Mouse (Mus musculus) cerebellum, adult 2 months (tissue): ENCODE data around the gene Bloc1s3.

Source experiments
- CTCF ChIP-seq: fragments of 200-500 bp; IDR thresholded peaks from 2 replicates; pipeline ENCODE4 v1.5.1; 2011; ENCODE audit warnings: low read depth, mild to moderate bottlenecking, control low read depth, low read length, moderate library complexity, borderline replicate concordance; ENCODE audit not compliant: insufficient read depth
- POLR2A ChIP-seq: fragments of 200-500 bp; IDR thresholded peaks from 2 replicates; pipeline ENCODE4 v1.6.1; 2011; ENCODE audit warnings: low read length, control low read depth, borderline replicate concordance; ENCODE audit not compliant: insufficient read depth

DNA sequence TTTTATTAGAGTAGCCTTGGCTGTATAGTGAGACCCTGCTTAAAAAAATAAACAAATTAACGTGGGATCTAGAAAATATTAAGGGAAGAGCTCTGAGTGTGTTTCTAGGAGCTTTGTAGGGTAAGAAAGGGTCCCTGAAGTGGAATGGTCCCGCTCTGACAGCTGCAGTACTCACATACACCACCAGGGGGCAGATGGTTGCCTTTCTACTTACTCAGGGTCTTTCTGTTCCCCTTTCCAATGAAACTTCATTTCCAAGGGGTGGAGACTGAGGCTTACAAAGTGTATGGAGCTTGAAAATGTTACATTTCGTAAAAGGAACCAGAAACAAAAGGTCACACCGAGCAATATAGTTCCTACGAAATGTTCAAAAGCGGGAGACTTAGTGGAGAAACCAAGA, 46.7 kb downstream of the Bloc1s3 start:
- TF ChIP-seq POLR2A (no peak), CTCF (peak; percentile 79)
